ENCODE assay signal across 8 mouse cellular contexts in genomic region chr3:132949380-132949790, GRCm38 (mm10). TPM values are rescaled to one million over a fixed set of nuclear protein-coding genes. Genes with fewer than 3 reads are reported as not detected.
DNase-seq lines count a peak whose midpoint lies in the region; ATAC-seq lines count a peak whose summit lies in the region.

No protein-coding gene starts in this region.

- DNase-seq in adrenal gland, postnatal 10 days = peak; percentile 44
- DNase-seq in adrenal gland, adult 8-10 months = no peak
- peak; percentile 25 for DNase-seq in urinary bladder, postnatal 14 days (ENCODE audit: low spot score)
- no peak for DNase-seq in urinary bladder, postnatal 4 days (ENCODE audit: low spot score in 2 of 2)
- DNase-seq in hindbrain, embryonic 10.5 days (ENCODE audit: low spot score) = no peak
- peak; percentile 63 for DNase-seq in thymus, postnatal 4 days

- under 1% methylated on average over 26 of the region's 26 CpGs for WGBS in hindbrain, embryonic 10.5 days
- WGBS in limb, embryonic 13.5 days = under 1% methylated on average over 25 of the region's 26 CpGs
- under 1% methylated on average over 22 of the region's 26 CpGs for WGBS in midbrain, embryonic 13.5 days

- H3K4me1 ChIP-seq in hindbrain, embryonic 10.5 days (replicated peaks) = peaks cover 31% of the 10 kb centered on the region
- peaks cover 27% of the 10 kb centered on the region for H3K4me1 ChIP-seq in limb, embryonic 13.5 days
- peaks cover 18% of the 10 kb centered on the region for H3K4me1 ChIP-seq in midbrain, embryonic 13.5 days (replicated peaks)

- peak overlapping the region; percentile 76 for H3K27ac ChIP-seq in hindbrain, embryonic 10.5 days
- H3K27ac ChIP-seq in limb, embryonic 13.5 days = peak overlapping the region; percentile 16; the same call in 1 of the 2 replicates
- no peak overlapping the region for H3K27ac ChIP-seq in midbrain, embryonic 13.5 days

- peaks cover 45% of the 10 kb centered on the region for H3K27me3 ChIP-seq in hindbrain, embryonic 10.5 days (ENCODE audit: insufficient read depth, poor library complexity, severe bottlenecking)
- H3K27me3 ChIP-seq in limb, embryonic 13.5 days = peaks cover 23% of the 10 kb centered on the region; the same call in 1 of the 2 replicates
- H3K27me3 ChIP-seq in midbrain, embryonic 13.5 days = peaks cover 36% of the 10 kb centered on the region

- H3K36me3 ChIP-seq in hindbrain, embryonic 10.5 days = no peaks in the 10 kb centered on the region
- H3K36me3 ChIP-seq in limb, embryonic 13.5 days = no peaks in the 10 kb centered on the region
- H3K36me3 ChIP-seq in midbrain, embryonic 13.5 days = no peaks in the 10 kb centered on the region

- ATAC-seq in limb, embryonic 13.5 days (ENCODE audit: low FRiP score, low read depth) = peak; percentile 62
- peak; percentile 83 for ATAC-seq in midbrain, embryonic 13.5 days

- H3K4me2 ChIP-seq in limb, embryonic 13.5 days (replicated peaks) = peak overlapping the region; percentile 99
- H3K4me2 ChIP-seq in midbrain, embryonic 13.5 days (replicated peaks) = peak overlapping the region; percentile 99

- peak overlapping the region; percentile 80 for H3K4me3 ChIP-seq in hindbrain, embryonic 10.5 days
- peak overlapping the region; percentile 71 for H3K4me3 ChIP-seq in limb, embryonic 13.5 days
- H3K4me3 ChIP-seq in midbrain, embryonic 13.5 days (replicated peaks) = peak overlapping the region; percentile 74

- H3K9me3 ChIP-seq in hindbrain, embryonic 10.5 days = no peaks in the 10 kb centered on the region
- H3K9me3 ChIP-seq in limb, embryonic 13.5 days = no peaks in the 10 kb centered on the region
- no peaks in the 10 kb centered on the region for H3K9me3 ChIP-seq in midbrain, embryonic 13.5 days

- H3K9ac ChIP-seq in limb, embryonic 13.5 days = peak overlapping the region; percentile 73
- peak overlapping the region; percentile 71 for H3K9ac ChIP-seq in midbrain, embryonic 13.5 days (replicated peaks)

RNA-seq across cellular contexts. Expression of gene Npnt, which starts 0.7 kb away (rescaled TPM):
- 10 to 100 TPM; 20.6 to 22.1 TPM for total RNA-seq in adrenal gland, postnatal 10 days (2021)
- total RNA-seq in adrenal gland, adult 8-10 months (2022) = 10 to 100 TPM in 3 of 4 experiments, 1 to 10 TPM in 1; 9.5 to 15.7 (median 11.9) TPM
- polyA plus RNA-seq in hindbrain, embryonic 10.5 days (2016; fragmentation: Nextera tagmentation; extraction: Ambion mirVana) = 13.2 and 15.3 TPM in 2 replicates
- 29.1 and 36.7 TPM in 2 replicates for polyA plus RNA-seq in limb, embryonic 13.5 days (2015; fragmentation: Nextera tagmentation; extraction: Ambion mirVana)
- polyA plus RNA-seq in midbrain, embryonic 13.5 days (2015; fragmentation: Nextera tagmentation; extraction: Ambion mirVana) = 16.5 and 17.5 TPM in 2 replicates

Comparison
In these comparisons a context has a peak if more than half of its experiments do, and no peak if none do; other contexts are left out.
1. DNase-seq: peak in adrenal gland, postnatal 10 days (single experiment), urinary bladder, postnatal 14 days (single experiment) and thymus, postnatal 4 days (single experiment); none in adrenal gland, adult 8-10 months (single experiment), urinary bladder, postnatal 4 days (0 of 2) and hindbrain, embryonic 10.5 days (single experiment).
2. Peak in every context shown above with its lines, with median percentiles within 50 percentile points of each other: H3K4me3 ChIP-seq.